Mouse (Mus musculus): ENCODE data around the gene Slc13a3. TPM values are rescaled to one million over a fixed set of nuclear protein-coding genes. Genes with fewer than 3 reads are reported as not detected.

The Slc13a3 gene
- polyA plus RNA-seq, 1 experiment from 2014 or later = 0.05 TPM

GRCm38 (mm10) chr2:165475850-165476249 lies 2.8 kb upstream of the Slc13a3 start:
- DNase-seq (ENCODE audit: low read depth, low spot score) = no peak
- in situ Hi-C loops (cut with MboI; ENCODE audit: low pct_unique_long_range_greater_than_20kb) = no loop called here
- ChIA-PET POLR2A (no interaction called here), CTCF (interaction anchor here (1.0 to 2.5 kb wide), 2 partner anchors 11 to 111 kb away, joined by 3 to 7 read pairs; no protein-coding TSS in a partner anchor)
- no peaks in the 10 kb centered on the region for H3K27me3 ChIP-seq
- TF ChIP-seq CTCF (IDR thresholded peaks at IDR 0.05) = no peak
- no peak for ATAC-seq

- no peak for TF ChIP-seq CTCF (IDR thresholded peaks at IDR 0.05)
- CTCF ChIA-PET = interaction anchor here (1.0 to 2.5 kb wide), 2 partner anchors 12 to 110 kb away, joined by 3 to 7 read pairs; no protein-coding TSS in a partner anchor
- POLR2A ChIA-PET = no interaction called here
- no peak for DNase-seq (ENCODE audit: low read depth, low spot score)
- in situ Hi-C loops (cut with MboI; ENCODE audit: low pct_unique_long_range_greater_than_20kb) = no loop called here
- H3K27me3 ChIP-seq = no peaks in the 10 kb centered on the region
- ATAC-seq = no peak
These were observed 2.4 kb upstream of the Slc13a3 start for GRCm38 (mm10) chr2:165475412-165475811.

GRCm38 (mm10) chr2:165471943-165472342 lies 1.1 kb downstream of the Slc13a3 start:
- ChIA-PET POLR2A (no interaction called here), CTCF (no interaction called here)
- no peak for ATAC-seq
- no peaks in the 10 kb centered on the region for H3K27me3 ChIP-seq
- in situ Hi-C loops (cut with MboI; ENCODE audit: low pct_unique_long_range_greater_than_20kb) = loop anchor here (25.0 kb wide), 1 partner anchor 385 kb away; the partner anchor contains the start of gene 1700025C18Rik
- TF ChIP-seq CTCF (IDR thresholded peaks at IDR 0.05) = no peak
- DNase-seq (ENCODE audit: low read depth, low spot score) = no peak

- ATAC-seq (no peak), DNase-seq (ENCODE audit: low read depth, low spot score) (no peak)
- POLR2A ChIA-PET = no interaction called here
- CTCF ChIA-PET = no interaction called here
- in situ Hi-C loops (cut with MboI; ENCODE audit: low pct_unique_long_range_greater_than_20kb) = loop anchor here (25.0 kb wide), 1 partner anchor 383 kb away; the partner anchor contains the start of gene 1700025C18Rik
- H3K27me3 ChIP-seq = no peaks in the 10 kb centered on the region
- no peak for TF ChIP-seq CTCF (IDR thresholded peaks at IDR 0.05)
These were observed 2.9 kb downstream of the Slc13a3 start for GRCm38 (mm10) chr2:165470167-165470566.

- POLR2A ChIA-PET = interaction anchor here (1.4 kb wide), 1 partner anchor 19 kb away, joined by 3 read pairs; no protein-coding TSS in a partner anchor
- ATAC-seq (no peak), DNase-seq (ENCODE audit: low read depth, low spot score) (no peak)
- CTCF ChIA-PET = no interaction called here
- peaks cover 4% of the 10 kb centered on the region for H3K27me3 ChIP-seq
- in situ Hi-C loops (cut with MboI; ENCODE audit: low pct_unique_long_range_greater_than_20kb) = loop anchor here (5.0 to 25.0 kb wide), 2 partner anchors 56 to 381 kb away; partner anchors contain the start of gene 1700025C18Rik
- TF ChIP-seq CTCF (IDR thresholded peaks at IDR 0.05) = no peak
These were observed 5.1 kb downstream of the Slc13a3 start for GRCm38 (mm10) chr2:165467824-165468452.

- TF ChIP-seq CTCF (IDR thresholded peaks at IDR 0.05) = no peak
- no peak for DNase-seq (ENCODE audit: low read depth, low spot score)
- in situ Hi-C loops (cut with MboI; ENCODE audit: low pct_unique_long_range_greater_than_20kb) = loop anchor here (25.0 kb wide), 1 partner anchor 372 kb away; the partner anchor contains the start of gene 1700025C18Rik
- H3K27me3 ChIP-seq = peaks cover 7% of the 10 kb centered on the region
- ChIA-PET POLR2A (no interaction called here), CTCF (no interaction called here)
- ATAC-seq = no peak
These were observed 13.4 kb downstream of the Slc13a3 start for GRCm38 (mm10) chr2:165459663-165460062.

GRCm38 (mm10) chr2:165458189-165458588 lies 14.8 kb downstream of the Slc13a3 start:
- no peak for TF ChIP-seq CTCF (IDR thresholded peaks at IDR 0.05)
- no peak for DNase-seq (ENCODE audit: low read depth, low spot score)
- peaks cover 6% of the 10 kb centered on the region for H3K27me3 ChIP-seq
- ChIA-PET CTCF (no interaction called here), POLR2A (no interaction called here)
- in situ Hi-C loops (cut with MboI; ENCODE audit: low pct_unique_long_range_greater_than_20kb) = loop anchor here (25.0 kb wide), 1 partner anchor 371 kb away; the partner anchor contains the start of gene 1700025C18Rik
- no peak for ATAC-seq

- DNase-seq (ENCODE audit: low read depth, low spot score) (no peak), ATAC-seq (no peak)
- TF ChIP-seq CTCF (IDR thresholded peaks at IDR 0.05) = no peak
- H3K27me3 ChIP-seq = peaks cover 6% of the 10 kb centered on the region
- ChIA-PET POLR2A (no interaction called here), CTCF (no interaction called here)
- in situ Hi-C loops (cut with MboI; ENCODE audit: low pct_unique_long_range_greater_than_20kb) = loop anchor here (25.0 kb wide), 1 partner anchor 369 kb away; the partner anchor contains the start of gene 1700025C18Rik
These were observed 16.3 kb downstream of the Slc13a3 start for GRCm38 (mm10) chr2:165456710-165457109.

- POLR2A ChIA-PET = no interaction called here
- CTCF ChIA-PET = no interaction called here
- in situ Hi-C loops (cut with MboI; ENCODE audit: low pct_unique_long_range_greater_than_20kb) = loop anchor here (25.0 kb wide), 1 partner anchor 366 kb away; the partner anchor contains the start of gene 1700025C18Rik
- H3K27me3 ChIP-seq = peaks cover 19% of the 10 kb centered on the region
- DNase-seq (ENCODE audit: low read depth, low spot score) (no peak), ATAC-seq (no peak)
- TF ChIP-seq CTCF (IDR thresholded peaks at IDR 0.05) = no peak
These were observed 20.0 kb downstream of the Slc13a3 start for GRCm38 (mm10) chr2:165452730-165453693.

- in situ Hi-C loops (cut with MboI; ENCODE audit: low pct_unique_long_range_greater_than_20kb) = loop anchor here (10.0 kb wide), 1 partner anchor 184 kb away; no protein-coding TSS in a partner anchor
- ChIA-PET POLR2A (no interaction called here), CTCF (no interaction called here)
- no peak for TF ChIP-seq CTCF (IDR thresholded peaks at IDR 0.05)
- peaks cover 16% of the 10 kb centered on the region for H3K27me3 ChIP-seq
- ATAC-seq = no peak
- no peak for DNase-seq (ENCODE audit: low read depth, low spot score)
These were observed 24.6 kb downstream of the Slc13a3 start for GRCm38 (mm10) chr2:165448475-165448874.
